Mouse (Mus musculus) thymus, adult 2 months (tissue): Measurements from ENCODE around the gene Trappc5. TPM values are rescaled to one million over a fixed set of nuclear protein-coding genes. Genes with fewer than 3 reads are reported as not detected.

Experiments
- DNase-seq: peaks from one replicate; pipeline ENCODE4 v3.0.0; 2021
- H3K27ac ChIP-seq: fragments of 200-500 bp; 2 replicates; pipeline ENCODE4 v1.5.1; 2012; ENCODE audit warnings: low read length, control low read depth; ENCODE audit not compliant: control insufficient read depth, insufficient read depth
- H3K27me3 ChIP-seq: fragments of 200-500 bp; 2 replicates; pipeline ENCODE4 v1.6.1; 2012; ENCODE audit warnings: mild to moderate bottlenecking, low read length, moderate library complexity, mixed read lengths; ENCODE audit not compliant: control insufficient read depth, insufficient read depth
- H3K36me3 ChIP-seq: fragments of 200-500 bp; 2 replicates; pipeline ENCODE4 v1.6.1; 2012; ENCODE audit warnings: mild to moderate bottlenecking, low read length, moderate library complexity; ENCODE audit not compliant: control insufficient read depth, insufficient read depth
- H3K4me1 ChIP-seq: fragments of 200-500 bp; replicated peaks from 2 replicates; pipeline ENCODE4 v1.6.1; 2012; ENCODE audit warnings: low read length; ENCODE audit not compliant: control insufficient read depth, insufficient read depth
- H3K4me3 ChIP-seq: fragments of 200-500 bp; 2 replicates; pipeline ENCODE4 v1.5.1; 2012; ENCODE audit warnings: mild to moderate bottlenecking, low read length, control low read depth, moderate library complexity; ENCODE audit not compliant: control insufficient read depth, insufficient read depth
- CTCF ChIP-seq: fragments of 200-500 bp; IDR thresholded peaks from 2 replicates; pipeline ENCODE4 v1.5.1; 2012; ENCODE audit warnings: mild to moderate bottlenecking, control low read depth, low read length, moderate library complexity, borderline replicate concordance; ENCODE audit not compliant: control insufficient read depth, poor library complexity, insufficient read depth; ENCODE audit errors: extremely low read depth
- POLR2A ChIP-seq: fragments of 200-500 bp; IDR thresholded peaks from 2 replicates; pipeline ENCODE4 v1.6.1; 2012; ENCODE audit warnings: mild to moderate bottlenecking, low read length, control low read depth, moderate library complexity; ENCODE audit not compliant: control insufficient read depth, poor library complexity, insufficient read depth; ENCODE audit errors: extremely low read depth
- WGBS: fragments of 180-500 bp; shearing (Covaris S2); methylation state at CpG from one replicate; pipeline ENCODE4 v1.1.7; 2018; 5-methylcytosine and 5-hydroxymethylcytosine counted together
- polyA plus RNA-seq: library from polyadenylated mRNA; depleted of rRNA; stranded (reverse); fragments of >200 nt; gene quantifications from 2 replicates; pipeline ENCODE4 v1.2.3, GENCODE M21; 2012

Trappc5 gene
- polyA plus RNA-seq, 1 experiment = 42.3 TPM

GRCm38 (mm10) chr8:3646824-3647531 lies 29.1 kb upstream of the Trappc5 start:
- DNase-seq = no peak

GRCm38 (mm10) chr8:3647561-3647960 lies 28.5 kb upstream of the Trappc5 start:
- no peak for DNase-seq
- WGBS = 91% methylated on average over 4 of the region's 4 CpGs
- Histone ChIP-seq H3K36me3 (no peaks in the 10 kb centered on the region), H3K27ac (no peak overlapping the region), H3K4me1 (no peaks in the 10 kb centered on the region), H3K4me3 (no peak overlapping the region), H3K27me3 (no peaks in the 10 kb centered on the region)
- TF ChIP-seq POLR2A (no peak), CTCF (no peak)

More at GRCm38 (mm10) chr8:3646824-3647531, 29.1 kb upstream of the Trappc5 start:
- whole genome bisulfite sequencing = 95% methylated on average over 6 of the region's 6 CpGs
- Histone ChIP-seq H3K36me3 (no peaks in the 10 kb centered on the region), H3K4me3 (no peak overlapping the region), H3K4me1 (no peaks in the 10 kb centered on the region), H3K27ac (no peak overlapping the region), H3K27me3 (no peaks in the 10 kb centered on the region)
- no peak for TF ChIP-seq CTCF
- TF ChIP-seq POLR2A = no peak

- no peak for DNase-seq
- no peak overlapping the region for H3K4me3 ChIP-seq
- no peaks in the 10 kb centered on the region for H3K36me3 ChIP-seq
- H3K4me1 ChIP-seq = no peaks in the 10 kb centered on the region
- H3K27ac ChIP-seq = no peak overlapping the region
- WGBS = 70% methylated on average over 2 of the region's 2 CpGs
- TF ChIP-seq POLR2A (no peak), CTCF (no peak)
- H3K27me3 ChIP-seq = no peaks in the 10 kb centered on the region
These were observed 27.8 kb upstream of the Trappc5 start for GRCm38 (mm10) chr8:3648268-3648667.

- no peak overlapping the region for H3K4me3 ChIP-seq
- no peak for TF ChIP-seq CTCF
- TF ChIP-seq POLR2A = no peak
- no peaks in the 10 kb centered on the region for H3K4me1 ChIP-seq
- no peak overlapping the region for H3K27ac ChIP-seq
- DNase-seq = no peak
- 67% methylated on average over 1 of the region's 1 CpGs for WGBS
- H3K36me3 ChIP-seq = no peaks in the 10 kb centered on the region
- no peaks in the 10 kb centered on the region for H3K27me3 ChIP-seq
These were observed 27.1 kb upstream of the Trappc5 start for GRCm38 (mm10) chr8:3648990-3649389.

- TF ChIP-seq CTCF (no peak), POLR2A (no peak)
- no peaks in the 10 kb centered on the region for H3K27me3 ChIP-seq
- no peaks in the 10 kb centered on the region; the same call in 1 of the 2 replicates for H3K4me1 ChIP-seq
- H3K36me3 ChIP-seq = no peaks in the 10 kb centered on the region
- no peak overlapping the region for H3K27ac ChIP-seq
- 27% methylated on average over 3 of the region's 3 CpGs for WGBS
- no peak overlapping the region for H3K4me3 ChIP-seq
- DNase-seq = no peak
These were observed 23.3 kb upstream of the Trappc5 start for GRCm38 (mm10) chr8:3652845-3653244.

GRCm38 (mm10) chr8:3654726-3655508 lies 21.2 kb upstream of the Trappc5 start:
- Histone ChIP-seq H3K4me1 (no peaks in the 10 kb centered on the region; the same call in 1 of the 2 replicates), H3K4me3 (no peak overlapping the region), H3K27ac (no peak overlapping the region), H3K36me3 (no peaks in the 10 kb centered on the region), H3K27me3 (no peaks in the 10 kb centered on the region)
- TF ChIP-seq POLR2A = no peak
- TF ChIP-seq CTCF = no peak
- WGBS = 93% methylated on average over 11 of the region's 11 CpGs
- no peak for DNase-seq

GRCm38 (mm10) chr8:3655526-3655925 lies 20.6 kb upstream of the Trappc5 start, which contains the start of gene Retn:
Gene Retn, plus strand, starts transcription at chr8:3655770.
- Histone ChIP-seq H3K27ac (no peak within 1 kb of the TSS), H3K27me3 (no peaks in the 10 kb centered on the region), H3K4me1 (no peaks in the 10 kb centered on the region; the same call in 1 of the 2 replicates), H3K36me3 (no peaks in the 10 kb centered on the region), H3K4me3 (no peak within 1 kb of the TSS)
- 88% methylated on average over 3 of the region's 3 CpGs for WGBS
- TF ChIP-seq POLR2A = no peak
- no peak for TF ChIP-seq CTCF
- DNase-seq = no peak
